Mouse (Mus musculus): ENCODE data around the gene Dlx1. TPM values are rescaled to one million over a fixed set of nuclear protein-coding genes. Genes with fewer than 3 reads are reported as not detected.

Gene Dlx1
- polyA plus RNA-seq, 1 experiment, result 0.64 TPM

DNA sequence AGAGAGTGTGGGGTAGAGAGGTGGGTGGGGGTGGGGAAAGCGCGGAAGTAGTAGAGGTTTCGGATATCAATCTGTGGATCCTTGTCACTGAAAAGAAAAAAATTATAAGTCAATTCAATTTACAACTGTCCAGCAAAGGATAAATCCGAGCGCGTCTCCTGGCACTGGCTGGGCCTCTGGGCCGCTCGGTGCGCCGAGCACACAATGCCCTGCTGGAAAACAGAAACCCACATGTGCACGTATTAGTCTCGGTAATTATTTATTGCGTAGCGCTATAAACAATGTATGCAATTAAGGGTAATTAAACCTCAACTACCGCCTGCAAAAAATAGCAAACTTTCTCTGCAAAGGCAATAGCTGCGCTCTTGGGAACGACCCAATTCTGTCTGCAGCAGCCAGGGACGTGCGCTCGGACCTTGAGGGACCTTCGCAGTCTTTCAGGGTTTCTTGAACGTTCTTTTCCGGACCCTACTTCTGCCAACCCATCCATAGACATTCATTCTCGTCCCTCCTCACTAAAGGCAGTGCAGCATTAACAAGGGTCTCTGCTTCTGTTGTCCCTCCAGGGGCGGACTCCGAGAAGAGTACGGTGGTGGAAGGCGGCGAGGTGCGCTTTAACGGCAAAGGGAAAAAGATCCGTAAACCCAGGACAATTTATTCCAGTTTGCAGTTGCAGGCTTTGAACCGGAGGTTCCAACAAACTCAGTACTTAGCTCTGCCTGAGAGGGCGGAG is 2.6 kb downstream of the Dlx1 start:
- peak overlapping the region; percentile 100 for H3K4me2 ChIP-seq (ENCODE audit: low read depth)
- H3K4me3 ChIP-seq, result peak overlapping the region; percentile 62
- no peaks in the 10 kb centered on the region for H3K79me2 ChIP-seq (ENCODE audit: control insufficient read depth, insufficient read depth)
- H3ac ChIP-seq (ENCODE audit: control insufficient read depth, insufficient read length), result no peak overlapping the region
- TF ChIP-seq TCF3 (IDR thresholded peaks at IDR 0.05; ENCODE audit: insufficient read length, low read depth) (no peak), TCF12 (IDR thresholded peaks at IDR 0.05; ENCODE audit: insufficient read depth, poor library complexity, severe bottlenecking) (no peak), REST (IDR thresholded peaks at IDR 0.05; ENCODE audit: insufficient read depth, insufficient read length) (no peak), POLR2AphosphoS2 (IDR thresholded peaks at IDR 0.05; ENCODE audit: insufficient read length, low read depth) (no peak), POLR2A (IDR thresholded peaks at IDR 0.05; ENCODE audit: insufficient read length, low read depth) (no peak), CEBPB (IDR thresholded peaks at IDR 0.05; ENCODE audit: insufficient read depth, poor library complexity, severe bottlenecking) (no peak)
- H3K36me3 ChIP-seq (ENCODE audit: control insufficient read depth, insufficient read depth), result no peaks in the 10 kb centered on the region
- no peaks in the 10 kb centered on the region for H3K27me3 ChIP-seq (ENCODE audit: control insufficient read depth, insufficient read depth, insufficient read length)

DNA sequence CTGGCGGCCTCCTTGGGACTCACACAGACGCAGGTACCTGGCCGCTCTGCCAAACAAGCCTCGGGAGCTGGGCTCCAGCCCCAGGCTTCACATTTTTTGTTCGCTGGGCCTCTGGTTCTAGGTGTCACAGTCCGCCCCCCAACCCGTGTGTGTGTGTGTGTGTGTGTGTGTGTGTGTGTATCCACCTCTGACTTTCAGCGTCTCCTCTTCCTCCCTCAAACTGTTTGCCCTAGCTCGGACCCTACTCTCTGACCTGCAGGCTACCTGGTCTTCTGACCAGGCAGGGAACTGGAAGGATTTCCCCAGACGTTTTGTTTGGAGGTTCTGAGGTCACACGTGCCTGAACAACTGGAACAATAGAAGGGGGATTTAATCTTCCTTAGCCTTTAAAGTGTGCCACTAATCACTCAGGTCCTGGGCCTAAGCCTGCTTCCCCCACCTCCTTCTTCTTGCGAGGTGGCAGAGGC is 3.2 kb downstream of the Dlx1 start:
- no peaks in the 10 kb centered on the region for H3K27me3 ChIP-seq (ENCODE audit: control insufficient read depth, insufficient read depth, insufficient read length)
- H3K36me3 ChIP-seq (ENCODE audit: control insufficient read depth, insufficient read depth), result no peaks in the 10 kb centered on the region
- no peak for TF ChIP-seq TCF12 (IDR thresholded peaks at IDR 0.05; ENCODE audit: insufficient read depth, poor library complexity, severe bottlenecking)
- TF ChIP-seq E2F4 (IDR thresholded peaks at IDR 0.05; ENCODE audit: insufficient read depth), result no peak
- TF ChIP-seq MAX (IDR thresholded peaks at IDR 0.05; ENCODE audit: low read depth), result no peak
- TF ChIP-seq POLR2A (IDR thresholded peaks at IDR 0.05; ENCODE audit: insufficient read length, low read depth), result no peak
- TF ChIP-seq USF1 (IDR thresholded peaks at IDR 0.05; ENCODE audit: low read depth), result no peak
- TF ChIP-seq CEBPB (IDR thresholded peaks at IDR 0.05; ENCODE audit: insufficient read depth, poor library complexity, severe bottlenecking), result no peak
- no peak for TF ChIP-seq REST (IDR thresholded peaks at IDR 0.05; ENCODE audit: insufficient read depth, insufficient read length)
- H3ac ChIP-seq (ENCODE audit: control insufficient read depth, insufficient read length), result no peak overlapping the region
- no peaks in the 10 kb centered on the region for H3K79me2 ChIP-seq (ENCODE audit: control insufficient read depth, insufficient read depth)
- peak overlapping the region; percentile 62 for H3K4me3 ChIP-seq
- H3K4me2 ChIP-seq (ENCODE audit: low read depth), result peak overlapping the region; percentile 100

DNA sequence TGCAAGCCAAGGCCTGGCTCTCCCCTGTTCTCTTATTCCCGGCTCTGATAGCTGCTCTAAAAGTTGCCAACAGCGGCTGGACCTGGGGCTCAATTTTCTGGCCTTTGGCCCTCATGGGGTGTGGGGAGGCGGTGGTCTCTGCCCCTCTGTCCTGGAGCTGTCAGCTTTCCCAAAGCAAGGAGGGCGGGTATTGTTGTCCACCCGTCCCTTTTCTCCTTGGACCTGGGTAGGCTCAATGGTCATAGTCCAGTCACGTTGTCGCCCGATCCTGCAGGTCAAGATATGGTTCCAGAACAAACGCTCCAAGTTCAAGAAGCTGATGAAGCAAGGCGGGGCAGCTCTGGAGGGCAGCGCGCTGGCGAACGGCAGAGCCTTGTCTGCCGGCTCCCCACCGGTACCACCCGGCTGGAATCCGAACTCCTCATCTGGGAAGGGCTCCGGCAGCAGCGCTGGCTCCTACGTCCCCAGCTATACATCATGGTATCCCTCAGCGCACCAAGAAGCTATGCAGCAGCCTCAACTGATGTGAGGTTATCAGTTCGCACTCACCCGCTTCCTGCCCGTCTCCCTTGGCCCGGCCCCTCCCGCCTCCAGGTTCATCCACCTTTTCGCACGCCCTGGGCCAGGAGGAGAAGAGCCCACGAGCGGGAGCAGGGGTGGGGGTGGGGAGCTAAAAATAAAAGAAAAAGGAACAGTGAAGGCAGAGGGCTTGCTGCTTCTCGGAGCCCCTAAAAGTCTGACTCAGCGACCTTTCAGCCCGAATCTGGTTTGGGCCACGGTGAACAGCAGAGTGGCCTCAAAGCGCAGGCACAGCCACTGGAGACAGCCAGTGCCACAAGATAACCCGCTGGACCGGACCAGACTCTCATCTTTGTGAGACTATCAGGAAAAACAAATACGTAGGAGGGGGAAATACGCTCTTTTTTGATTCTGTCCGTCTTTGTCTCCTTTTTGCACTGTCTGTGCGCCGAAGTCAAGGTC is 4.4 kb downstream of the Dlx1 start:
- Histone ChIP-seq H3K4me3 (no peak overlapping the region), H3K4me2 (ENCODE audit: low read depth) (no peak overlapping the region), H3K79me2 (ENCODE audit: control insufficient read depth, insufficient read depth) (no peaks in the 10 kb centered on the region), H3K36me3 (ENCODE audit: control insufficient read depth, insufficient read depth) (no peaks in the 10 kb centered on the region), H3K27me3 (ENCODE audit: control insufficient read depth, insufficient read depth, insufficient read length) (no peaks in the 10 kb centered on the region), H3ac (ENCODE audit: control insufficient read depth, insufficient read length) (no peak overlapping the region)
- TF ChIP-seq MYOD1 (IDR thresholded peaks at IDR 0.05; ENCODE audit: control insufficient read depth in 1 of 3, insufficient read length in 2 of 3, low read depth in 2 of 3) (no peak), MYOG (IDR thresholded peaks at IDR 0.05; ENCODE audit: control insufficient read depth in 1 of 3, insufficient read depth in 1 of 3, insufficient read length in 2 of 3, low read depth in 2 of 3) (no peak), REST (IDR thresholded peaks at IDR 0.05; ENCODE audit: insufficient read depth, insufficient read length) (no peak), USF1 (IDR thresholded peaks at IDR 0.05; ENCODE audit: low read depth) (no peak), CEBPB (IDR thresholded peaks at IDR 0.05; ENCODE audit: insufficient read depth, poor library complexity, severe bottlenecking) (no peak), E2F4 (IDR thresholded peaks at IDR 0.05; ENCODE audit: insufficient read depth) (no peak), MAX (IDR thresholded peaks at IDR 0.05; ENCODE audit: low read depth) (no peak), TCF12 (IDR thresholded peaks at IDR 0.05; ENCODE audit: insufficient read depth, poor library complexity, severe bottlenecking) (no peak), TCF3 (IDR thresholded peaks at IDR 0.05; ENCODE audit: insufficient read length, low read depth) (no peak), SRF (IDR thresholded peaks at IDR 0.05; ENCODE audit: control insufficient read depth, insufficient read length, low read depth) (no peak), POLR2AphosphoS2 (IDR thresholded peaks at IDR 0.05; ENCODE audit: insufficient read length, low read depth) (no peak), POLR2A (IDR thresholded peaks at IDR 0.05; ENCODE audit: insufficient read length, low read depth) (no peak)

DNA sequence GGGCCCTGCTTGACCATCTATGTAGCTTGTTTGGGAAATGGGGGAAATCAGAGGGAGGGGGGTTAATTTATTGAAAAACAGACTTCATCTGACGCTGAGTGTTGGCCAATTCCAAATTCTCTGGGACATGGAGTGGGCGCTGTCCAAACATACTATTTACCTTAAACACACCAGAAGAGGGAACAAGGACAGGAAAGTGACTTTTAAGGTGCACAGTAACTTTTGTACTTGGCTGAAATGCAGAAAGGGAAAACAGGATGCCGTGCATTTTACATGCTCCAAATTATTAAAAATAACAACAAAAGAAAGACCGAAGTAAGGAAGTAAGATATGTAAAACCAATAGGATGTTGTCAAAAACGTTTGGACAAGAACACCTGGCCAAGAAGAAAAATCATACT is 5.2 kb downstream of the Dlx1 start:
- no peaks in the 10 kb centered on the region for H3K27me3 ChIP-seq (ENCODE audit: control insufficient read depth, insufficient read depth, insufficient read length)

More for the DNA sequence above, 5.2 kb downstream of the Dlx1 start:
- Histone ChIP-seq H3K4me2 (ENCODE audit: low read depth) (no peak overlapping the region), H3ac (ENCODE audit: control insufficient read depth, insufficient read length) (no peak overlapping the region), H3K79me2 (ENCODE audit: control insufficient read depth, insufficient read depth) (no peaks in the 10 kb centered on the region), H3K4me3 (no peak overlapping the region), H3K36me3 (ENCODE audit: control insufficient read depth, insufficient read depth) (no peaks in the 10 kb centered on the region)
- no peak for TF ChIP-seq REST (IDR thresholded peaks at IDR 0.05; ENCODE audit: insufficient read depth, insufficient read length)
- TF ChIP-seq TCF12 (IDR thresholded peaks at IDR 0.05; ENCODE audit: insufficient read depth, poor library complexity, severe bottlenecking), result no peak
- no peak for TF ChIP-seq MAX (IDR thresholded peaks at IDR 0.05; ENCODE audit: low read depth)
- TF ChIP-seq POLR2AphosphoS2 (IDR thresholded peaks at IDR 0.05; ENCODE audit: insufficient read length, low read depth), result no peak
- no peak for TF ChIP-seq POLR2A (IDR thresholded peaks at IDR 0.05; ENCODE audit: insufficient read length, low read depth)
- no peak for TF ChIP-seq E2F4 (IDR thresholded peaks at IDR 0.05; ENCODE audit: insufficient read depth)
- no peak for TF ChIP-seq SRF (IDR thresholded peaks at IDR 0.05; ENCODE audit: control insufficient read depth, insufficient read length, low read depth)
- TF ChIP-seq MYOG (IDR thresholded peaks at IDR 0.05; ENCODE audit: control insufficient read depth in 1 of 3, insufficient read depth in 1 of 3, insufficient read length in 2 of 3, low read depth in 2 of 3), result no peak
- TF ChIP-seq USF1 (IDR thresholded peaks at IDR 0.05; ENCODE audit: low read depth), result no peak
- no peak for TF ChIP-seq CEBPB (IDR thresholded peaks at IDR 0.05; ENCODE audit: insufficient read depth, poor library complexity, severe bottlenecking)
- TF ChIP-seq TCF3 (IDR thresholded peaks at IDR 0.05; ENCODE audit: insufficient read length, low read depth), result no peak
- no peak for TF ChIP-seq MYOD1 (IDR thresholded peaks at IDR 0.05; ENCODE audit: control insufficient read depth in 1 of 3, insufficient read length in 2 of 3, low read depth in 2 of 3)
